Mouse (Mus musculus) forebrain, embryonic 10.5 days (tissue): ENCODE measurements at regions not wholly inside any gene's neighbourhood (a gene's known extent, or its start where the extent isn't known, plus 50 kb on each side); places are given as distances from the start of the nearest gene placed in this dataset.
A peak's percentile ranks its signal among the peaks of the same experiment; 100 is the strongest.
"Not testable (repeated sequence)": the region's sequence is repeated elsewhere in the genome, so short reads cannot be mapped to it uniquely, and the experiment has no call there.

Source experiments
- DNase-seq: peaks from one replicate; pipeline ENCODE4 v3.0.0-alpha.2; 2017; ENCODE audit warnings: low spot score; ENCODE audit errors: extremely low spot score
- H3K27ac ChIP-seq: fragments of 300-500 bp; sonication (generic); 2 replicates; pipeline ENCODE4 v1.5.1; 2016; ENCODE audit warnings: mild to moderate bottlenecking
- H3K27me3 ChIP-seq: fragments of 300-500 bp; sonication (generic); 2 replicates; pipeline ENCODE4 v1.6.1; 2016; ENCODE audit warnings: mild to moderate bottlenecking; ENCODE audit not compliant: poor library complexity, severe bottlenecking
- H3K36me3 ChIP-seq: fragments of 300-500 bp; sonication (generic); replicated peaks from 2 replicates; pipeline ENCODE4 v1.6.1; 2016; ENCODE audit warnings: mild to moderate bottlenecking, moderate library complexity
- H3K4me1 ChIP-seq: fragments of 300-500 bp; sonication (generic); 2 replicates; pipeline ENCODE4 v1.6.1; 2016
- H3K4me3 ChIP-seq: fragments of 300-500 bp; sonication (generic); 2 replicates; pipeline ENCODE4 v1.5.1; 2016; ENCODE audit warnings: mild to moderate bottlenecking, moderate library complexity
- H3K9me3 ChIP-seq: fragments of 300-500 bp; sonication (generic); 2 replicates; pipeline ENCODE4 v1.6.1; 2016; ENCODE audit warnings: mild to moderate bottlenecking, moderate library complexity
- WGBS: fragments of 180-500 bp; shearing (Covaris S2); methylation state at CpG from one replicate; pipeline ENCODE4 v1.1.7; 2016; 5-methylcytosine and 5-hydroxymethylcytosine counted together

DNA sequence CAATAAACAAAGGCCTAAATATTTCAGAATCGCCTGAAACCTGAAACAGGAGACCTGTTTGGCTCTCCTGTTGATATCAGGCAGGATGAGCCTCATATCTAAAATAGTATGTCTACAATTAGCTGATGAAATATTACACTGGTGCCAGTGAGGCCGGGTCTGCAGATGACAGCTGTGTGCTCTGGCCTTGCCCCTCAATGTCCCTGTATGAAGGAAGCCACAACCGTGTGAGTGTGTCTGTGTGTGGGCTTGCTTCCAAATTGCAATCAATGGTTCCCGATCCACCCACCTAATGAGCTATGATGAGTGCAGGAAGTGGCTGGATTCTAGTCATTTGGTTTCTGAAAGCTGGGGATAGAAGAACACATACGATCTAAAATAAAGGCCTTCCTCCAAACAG, 438.2 kb downstream of the Cbln4 start:
- no peak for DNase-seq
- no peaks in the 10 kb centered on the region for H3K36me3 ChIP-seq
- H3K27ac ChIP-seq = no peak overlapping the region
- H3K9me3 ChIP-seq = no peaks in the 10 kb centered on the region
- no peaks in the 10 kb centered on the region for H3K4me1 ChIP-seq
- no peak overlapping the region for H3K4me3 ChIP-seq
- H3K27me3 ChIP-seq = no peaks in the 10 kb centered on the region
- 85% methylated on average over 5 of the region's 5 CpGs for WGBS

DNA sequence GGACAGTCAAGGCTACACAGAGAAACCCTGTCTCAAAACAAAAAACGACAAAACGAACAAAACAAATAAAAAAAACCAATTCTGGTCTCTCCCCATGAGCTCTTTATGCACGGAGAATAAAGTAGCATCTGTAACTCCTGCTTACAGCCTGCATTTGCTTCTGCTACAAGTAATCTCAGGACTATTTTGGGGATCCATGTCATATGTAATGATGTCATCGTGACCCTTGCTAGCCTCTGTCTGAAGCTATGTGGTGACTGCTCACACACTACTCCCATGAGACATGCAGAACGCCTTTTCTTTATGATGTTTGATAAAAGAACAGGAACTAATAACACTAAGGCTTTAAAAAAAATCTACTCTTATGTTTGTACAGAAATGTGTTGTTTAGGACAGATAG, 448.0 kb downstream of the Cbln4 start:
- no peaks in the 10 kb centered on the region for H3K9me3 ChIP-seq
- H3K27ac ChIP-seq = no peak overlapping the region
- H3K36me3 ChIP-seq = no peaks in the 10 kb centered on the region
- H3K4me3 ChIP-seq = no peak overlapping the region
- DNase-seq = no peak
- H3K27me3 ChIP-seq = peaks cover 76% of the 10 kb centered on the region
- peaks cover 5% of the 10 kb centered on the region; the same call in 1 of the 2 replicates for H3K4me1 ChIP-seq
- 83% methylated on average over 5 of the region's 5 CpGs for WGBS

DNA sequence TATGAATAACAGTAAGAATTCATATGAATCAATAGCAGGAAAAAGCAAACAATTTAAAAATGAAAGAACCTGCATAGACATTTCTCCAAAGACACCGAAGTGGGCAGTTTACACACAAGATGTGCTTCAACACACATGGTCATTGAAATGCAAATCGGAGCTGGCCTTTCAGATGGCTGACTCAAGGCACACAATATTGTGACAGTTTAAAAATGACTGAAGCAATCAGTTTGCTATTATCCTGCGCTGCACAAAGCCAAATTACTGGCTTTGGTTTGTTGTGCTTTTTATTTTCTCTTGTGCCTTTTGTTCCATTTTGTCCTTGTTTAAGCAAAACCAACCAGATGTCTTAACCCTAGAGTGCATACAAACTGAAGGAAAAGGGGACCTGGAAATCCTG, 449.4 kb downstream of the Cbln4 start:
- 62% methylated on average over 3 of the region's 3 CpGs for WGBS
- no peak for DNase-seq
- Histone ChIP-seq H3K27me3 (peaks cover 83% of the 10 kb centered on the region), H3K27ac (no peak overlapping the region), H3K36me3 (no peaks in the 10 kb centered on the region), H3K4me1 (peaks cover 5% of the 10 kb centered on the region; the same call in 1 of the 2 replicates), H3K4me3 (no peak overlapping the region), H3K9me3 (no peaks in the 10 kb centered on the region)

DNA sequence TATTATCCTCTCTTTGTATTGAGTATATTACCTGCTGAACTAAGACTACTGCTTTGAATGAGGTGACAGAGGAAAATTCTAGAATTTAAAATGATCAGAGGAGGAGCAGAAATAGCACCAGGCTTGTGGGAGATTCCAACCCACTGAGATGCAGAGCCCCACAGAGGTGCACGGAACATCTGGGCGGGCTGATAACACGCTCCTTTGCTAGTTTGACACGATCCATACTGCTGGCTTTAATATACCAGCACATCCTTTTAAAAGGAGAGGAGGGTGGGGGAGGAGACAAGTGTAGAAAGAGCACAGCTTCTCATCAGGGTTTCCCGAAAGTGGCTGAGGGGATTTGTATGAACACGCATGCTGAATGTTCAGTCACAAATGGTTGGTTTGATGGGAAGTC, 451.0 kb downstream of the Cbln4 start:
- DNase-seq = no peak
- 94% methylated on average over 6 of the region's 6 CpGs for WGBS
- H3K27me3 ChIP-seq = peaks cover 76% of the 10 kb centered on the region

DNA sequence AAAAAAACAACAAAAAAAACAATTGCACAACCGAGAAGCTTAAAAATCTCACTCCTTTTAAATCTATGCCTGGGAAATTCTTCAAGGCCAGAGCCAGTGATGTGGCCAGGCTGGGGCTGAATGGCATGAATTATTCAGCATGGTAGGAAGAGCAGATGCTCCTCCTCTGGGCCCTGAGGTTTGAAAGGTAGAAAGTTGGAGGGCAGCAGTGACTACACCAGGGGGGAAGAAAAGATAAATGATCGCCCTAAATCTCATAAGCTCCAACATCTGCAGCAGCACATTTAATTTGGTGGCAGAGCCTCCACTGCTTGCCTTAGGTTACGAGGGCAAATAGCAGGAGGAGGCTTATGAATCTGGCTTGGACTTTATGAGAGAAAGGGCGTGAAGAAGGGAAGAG, 455.1 kb downstream of the Cbln4 start:
- no peak overlapping the region for H3K27ac ChIP-seq
- DNase-seq = no peak
- H3K9me3 ChIP-seq = no peaks in the 10 kb centered on the region
- H3K27me3 ChIP-seq = peaks cover 46% of the 10 kb centered on the region
- H3K36me3 ChIP-seq = no peaks in the 10 kb centered on the region
- WGBS = 67% methylated on average over 4 of the region's 4 CpGs
- no peak overlapping the region for H3K4me3 ChIP-seq
- H3K4me1 ChIP-seq = peaks cover 9% of the 10 kb centered on the region; the same call in 1 of the 2 replicates

More for the DNA sequence above, 451.0 kb downstream of the Cbln4 start:
- H3K9me3 ChIP-seq = no peaks in the 10 kb centered on the region
- H3K27ac ChIP-seq = no peak overlapping the region
- no peaks in the 10 kb centered on the region for H3K36me3 ChIP-seq
- H3K4me1 ChIP-seq = peaks cover 14% of the 10 kb centered on the region; the same call in 1 of the 2 replicates
- H3K4me3 ChIP-seq = no peak overlapping the region

DNA sequence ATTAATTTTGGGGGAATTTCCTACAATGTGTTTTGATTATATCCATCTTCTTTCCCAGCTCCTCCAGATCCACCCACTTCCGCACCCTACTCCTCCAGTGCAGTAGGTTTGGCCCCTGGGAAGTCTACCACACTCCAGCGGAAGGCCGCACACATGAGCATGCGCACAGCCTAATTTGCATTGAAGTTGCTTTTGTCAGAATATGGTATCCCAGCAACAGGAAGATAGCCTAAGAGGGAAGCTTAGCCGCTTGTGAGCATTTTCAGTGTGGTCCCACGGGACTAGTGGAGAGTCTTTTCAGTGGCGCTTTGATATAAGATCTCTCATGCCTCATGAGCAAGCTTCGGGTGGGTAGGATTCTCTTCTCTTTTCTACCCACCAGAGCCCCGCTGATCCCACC, 455.6 kb downstream of the Cbln4 start:
- 77% methylated on average over 9 of the region's 9 CpGs for WGBS
- no peak overlapping the region for H3K27ac ChIP-seq
- no peaks in the 10 kb centered on the region for H3K9me3 ChIP-seq
- peaks cover 9% of the 10 kb centered on the region; the same call in 1 of the 2 replicates for H3K4me1 ChIP-seq
- DNase-seq = no peak
- no peak overlapping the region for H3K4me3 ChIP-seq
- no peaks in the 10 kb centered on the region for H3K36me3 ChIP-seq
- H3K27me3 ChIP-seq = peaks cover 41% of the 10 kb centered on the region

DNA sequence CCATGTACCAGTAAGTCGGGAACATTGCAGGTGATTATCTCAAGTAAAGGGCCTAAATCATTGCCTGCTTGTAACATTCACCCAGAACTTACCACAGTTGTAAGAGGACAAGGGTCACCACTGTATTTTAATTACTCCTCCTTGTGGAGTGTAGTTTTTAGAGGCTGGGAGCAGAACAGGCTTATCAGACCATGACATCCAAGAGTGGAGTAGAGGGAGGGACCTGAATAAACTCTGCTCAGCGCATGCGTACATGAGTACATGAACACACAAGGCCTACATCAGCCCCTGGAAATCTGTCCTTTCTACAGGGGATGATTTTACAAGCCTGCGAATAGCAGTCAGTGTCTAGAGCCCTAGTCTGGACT, 456.4 kb downstream of the Cbln4 start:
- DNase-seq = no peak
- Histone ChIP-seq H3K4me3 (no peak overlapping the region), H3K9me3 (no peaks in the 10 kb centered on the region), H3K27me3 (peaks cover 33% of the 10 kb centered on the region), H3K4me1 (peaks cover 9% of the 10 kb centered on the region; the same call in 1 of the 2 replicates), H3K36me3 (no peaks in the 10 kb centered on the region), H3K27ac (no peak overlapping the region)
- 94% methylated on average over 4 of the region's 4 CpGs for WGBS

DNA sequence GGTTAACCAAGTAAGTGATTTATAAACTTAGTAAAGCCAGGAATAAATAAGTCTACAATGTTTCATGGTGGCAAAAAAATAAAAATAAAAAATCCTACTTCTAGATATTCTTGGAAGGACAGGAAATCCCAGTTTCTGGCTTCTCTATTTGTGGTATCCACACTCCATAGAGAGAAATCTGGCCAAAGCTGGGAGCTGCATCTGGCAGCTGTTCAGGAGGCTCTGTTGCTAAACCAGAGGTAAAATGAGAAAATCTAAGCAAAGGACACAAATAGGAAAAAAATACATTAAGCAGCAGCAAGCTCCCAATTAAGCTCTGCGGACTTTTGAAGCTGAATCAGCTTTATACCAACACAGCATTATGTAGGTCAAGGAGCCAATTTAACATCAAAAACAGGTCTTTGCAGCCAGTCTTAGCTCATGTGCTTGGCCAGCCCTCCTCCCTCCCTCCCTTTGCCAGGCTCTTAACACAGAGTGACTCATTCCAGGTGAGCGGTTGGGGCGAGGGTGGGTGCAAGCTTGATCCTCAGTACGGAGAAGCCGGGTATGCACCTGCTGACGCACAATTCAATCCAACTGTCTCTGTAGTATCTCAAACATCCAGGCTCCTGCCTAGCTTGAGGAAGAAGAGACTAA, 456.9 kb downstream of the Cbln4 start:
- DNase-seq = no peak
- H3K27me3 ChIP-seq = peaks cover 28% of the 10 kb centered on the region
- H3K4me3 ChIP-seq = no peak overlapping the region
- WGBS = 97% methylated on average over 6 of the region's 6 CpGs
- H3K27ac ChIP-seq = no peak overlapping the region
- peaks cover 9% of the 10 kb centered on the region; the same call in 1 of the 2 replicates for H3K4me1 ChIP-seq
- no peaks in the 10 kb centered on the region for H3K9me3 ChIP-seq
- H3K36me3 ChIP-seq = no peaks in the 10 kb centered on the region

DNA sequence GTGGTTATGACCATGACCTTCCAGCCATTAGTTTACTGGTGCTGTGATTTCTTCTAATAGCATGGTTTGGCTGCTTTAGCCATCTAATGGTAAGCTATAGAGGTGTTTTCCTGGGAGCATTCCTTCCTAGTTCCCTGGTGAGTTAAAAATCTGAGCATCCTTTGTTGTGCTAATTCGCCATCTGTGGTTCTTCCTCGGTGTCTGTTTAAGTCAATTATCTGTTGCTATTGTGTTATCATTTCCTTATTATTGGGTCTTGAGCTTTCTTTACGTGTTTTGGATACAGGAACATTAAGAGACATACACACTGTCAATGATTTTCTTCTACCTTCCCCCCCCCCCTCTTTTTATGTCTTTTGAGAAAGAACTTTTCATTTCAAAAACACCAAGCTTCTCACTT, 468.9 kb downstream of the Cbln4 start:
- DNase-seq = no peak
- Histone ChIP-seq H3K9me3 (no peaks in the 10 kb centered on the region), H3K36me3 (no peaks in the 10 kb centered on the region), H3K4me1 (no peaks in the 10 kb centered on the region), H3K27ac (no peak overlapping the region), H3K4me3 (no peak overlapping the region), H3K27me3 (no peaks in the 10 kb centered on the region)
- WGBS = 37% methylated on average over 3 of the region's 3 CpGs

DNA sequence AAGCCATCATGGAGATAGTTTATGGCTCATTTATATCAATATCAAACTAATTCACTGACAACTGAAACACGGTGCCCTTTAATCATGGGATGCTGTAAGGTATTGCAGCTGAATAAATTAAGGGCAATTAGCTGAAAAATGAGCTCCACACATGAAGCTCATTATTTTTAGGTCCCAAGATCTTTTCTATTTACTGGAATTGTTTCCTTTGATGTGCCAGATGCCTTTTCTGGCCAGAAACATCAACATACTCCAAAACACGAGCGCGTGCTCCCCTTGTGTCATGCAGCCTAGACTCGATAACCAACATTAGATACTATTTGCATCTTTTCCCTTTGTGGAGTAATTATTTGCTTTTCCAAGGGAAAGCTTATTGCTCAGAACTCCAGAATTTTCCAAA, 480.6 kb downstream of the Cbln4 start:
- Histone ChIP-seq H3K27me3 (no peaks in the 10 kb centered on the region), H3K9me3 (no peaks in the 10 kb centered on the region), H3K4me1 (no peaks in the 10 kb centered on the region), H3K4me3 (no peak overlapping the region), H3K27ac (no peak overlapping the region), H3K36me3 (no peaks in the 10 kb centered on the region)
- DNase-seq = no peak
- WGBS = 90% methylated on average over 5 of the region's 5 CpGs

DNA sequence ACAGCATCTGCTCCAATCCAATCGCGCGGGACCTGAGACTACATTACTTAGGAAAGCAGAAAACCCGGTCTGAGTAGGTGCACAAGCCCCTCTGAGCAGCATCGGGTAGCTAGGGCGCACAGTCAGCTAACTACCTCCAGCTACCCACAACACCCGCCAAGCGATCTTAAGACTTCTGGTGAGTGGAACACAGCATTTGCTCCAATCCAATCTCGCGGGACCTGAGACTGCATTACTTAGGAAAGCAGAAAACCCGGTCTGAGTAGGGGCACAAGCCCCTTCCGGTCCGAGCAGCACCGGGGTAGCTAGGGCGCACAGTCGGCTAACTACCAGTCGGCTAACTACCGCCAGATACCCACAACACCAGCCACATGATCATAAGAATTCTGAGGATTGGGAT, 500.5 kb downstream of the Cbln4 start:
- not testable (repeated sequence) for DNase-seq, H3K36me3 ChIP-seq, H3K27ac ChIP-seq, H3K4me1 ChIP-seq, H3K27me3 ChIP-seq, H3K4me3 ChIP-seq, H3K9me3 ChIP-seq
- 89% methylated on average over 18 of the region's 18 CpGs for WGBS

DNA sequence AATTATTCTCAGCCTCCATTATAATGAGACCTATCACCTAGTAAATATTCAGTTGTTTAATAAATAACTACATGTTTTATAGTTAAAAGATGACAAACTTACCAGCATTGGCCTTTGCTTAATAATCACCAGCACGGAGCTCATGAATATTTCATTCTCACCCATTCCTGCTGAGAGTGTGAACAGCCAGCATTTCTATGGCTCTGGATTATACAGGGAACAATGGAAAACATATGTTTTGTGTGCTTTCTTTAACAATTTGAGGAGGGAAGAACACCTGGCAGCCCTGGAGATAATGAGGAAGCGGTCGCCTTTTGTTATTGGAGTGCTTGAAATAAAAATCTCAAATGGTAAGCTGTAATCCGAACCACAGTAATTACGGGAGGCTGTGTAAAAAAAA, 528.4 kb downstream of the Cbln4 start:
- Histone ChIP-seq H3K4me3 (no peak overlapping the region), H3K27ac (no peak overlapping the region), H3K9me3 (no peaks in the 10 kb centered on the region), H3K27me3 (no peaks in the 10 kb centered on the region), H3K36me3 (no peaks in the 10 kb centered on the region), H3K4me1 (peaks cover 15% of the 10 kb centered on the region)
- WGBS = 72% methylated on average over 5 of the region's 5 CpGs
- no peak for DNase-seq

DNA sequence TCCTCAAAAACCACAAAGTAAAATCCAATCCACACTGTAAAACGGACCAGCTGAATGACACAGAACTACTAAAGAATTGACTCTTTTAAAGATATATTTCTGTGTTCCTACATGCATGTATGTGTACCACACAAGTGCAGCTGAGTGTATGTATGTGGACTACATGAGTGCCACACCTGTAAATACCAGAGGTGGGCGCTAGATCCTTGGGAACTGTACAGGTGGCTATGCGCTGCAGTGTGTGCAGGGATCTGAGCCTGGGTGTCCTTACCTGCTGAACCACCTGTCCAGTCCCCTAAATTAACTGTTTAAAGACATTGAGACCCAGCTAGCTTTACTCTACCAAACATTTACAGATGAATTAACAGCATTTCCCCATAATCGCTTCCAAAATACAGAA, 546.6 kb downstream of the Cbln4 start:
- no peak for DNase-seq
- WGBS = 83% methylated on average over 4 of the region's 4 CpGs
- no peak overlapping the region for H3K4me3 ChIP-seq

DNA sequence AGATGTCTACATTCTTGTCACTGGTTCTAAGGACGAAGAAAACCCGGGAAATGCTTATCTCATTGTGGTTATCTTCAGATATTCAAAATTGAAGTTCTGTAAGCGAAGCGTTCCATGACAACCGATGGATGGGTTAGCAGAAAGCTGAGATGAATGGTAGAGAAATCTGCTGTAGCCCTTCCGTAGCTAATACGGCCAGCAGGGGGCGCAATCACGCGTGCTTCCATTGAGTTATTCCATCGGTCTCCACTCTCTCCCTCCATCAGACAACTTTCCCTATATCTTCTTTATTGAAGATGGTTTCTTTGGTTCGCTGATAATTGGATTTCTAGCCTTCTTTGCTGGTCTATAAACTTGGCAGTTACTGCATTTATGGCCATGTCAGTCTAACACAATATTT, 549.5 kb downstream of the Cbln4 start:
- WGBS = 39% methylated on average over 12 of the region's 12 CpGs

More for the DNA sequence above, 546.6 kb downstream of the Cbln4 start:
- peaks cover 5% of the 10 kb centered on the region for H3K4me1 ChIP-seq
- H3K9me3 ChIP-seq = no peaks in the 10 kb centered on the region
- no peaks in the 10 kb centered on the region for H3K27me3 ChIP-seq
- no peak overlapping the region for H3K27ac ChIP-seq
- H3K36me3 ChIP-seq = no peaks in the 10 kb centered on the region

More for the DNA sequence above, 549.5 kb downstream of the Cbln4 start:
- Histone ChIP-seq H3K4me1 (peaks cover 5% of the 10 kb centered on the region), H3K9me3 (no peaks in the 10 kb centered on the region), H3K4me3 (no peak overlapping the region), H3K27me3 (no peaks in the 10 kb centered on the region), H3K27ac (no peak overlapping the region), H3K36me3 (no peaks in the 10 kb centered on the region)
- DNase-seq = peak; percentile 42
